Mouse (Mus musculus): ENCODE results near the gene 4930453N24Rik. TPM values are rescaled to one million over a fixed set of nuclear protein-coding genes. Genes with fewer than 3 reads are reported as not detected.

Gene 4930453N24Rik
- 0.70 and 1.4 TPM in 2 replicates for polyA plus RNA-seq (2012; rRNA removed)

DNA sequence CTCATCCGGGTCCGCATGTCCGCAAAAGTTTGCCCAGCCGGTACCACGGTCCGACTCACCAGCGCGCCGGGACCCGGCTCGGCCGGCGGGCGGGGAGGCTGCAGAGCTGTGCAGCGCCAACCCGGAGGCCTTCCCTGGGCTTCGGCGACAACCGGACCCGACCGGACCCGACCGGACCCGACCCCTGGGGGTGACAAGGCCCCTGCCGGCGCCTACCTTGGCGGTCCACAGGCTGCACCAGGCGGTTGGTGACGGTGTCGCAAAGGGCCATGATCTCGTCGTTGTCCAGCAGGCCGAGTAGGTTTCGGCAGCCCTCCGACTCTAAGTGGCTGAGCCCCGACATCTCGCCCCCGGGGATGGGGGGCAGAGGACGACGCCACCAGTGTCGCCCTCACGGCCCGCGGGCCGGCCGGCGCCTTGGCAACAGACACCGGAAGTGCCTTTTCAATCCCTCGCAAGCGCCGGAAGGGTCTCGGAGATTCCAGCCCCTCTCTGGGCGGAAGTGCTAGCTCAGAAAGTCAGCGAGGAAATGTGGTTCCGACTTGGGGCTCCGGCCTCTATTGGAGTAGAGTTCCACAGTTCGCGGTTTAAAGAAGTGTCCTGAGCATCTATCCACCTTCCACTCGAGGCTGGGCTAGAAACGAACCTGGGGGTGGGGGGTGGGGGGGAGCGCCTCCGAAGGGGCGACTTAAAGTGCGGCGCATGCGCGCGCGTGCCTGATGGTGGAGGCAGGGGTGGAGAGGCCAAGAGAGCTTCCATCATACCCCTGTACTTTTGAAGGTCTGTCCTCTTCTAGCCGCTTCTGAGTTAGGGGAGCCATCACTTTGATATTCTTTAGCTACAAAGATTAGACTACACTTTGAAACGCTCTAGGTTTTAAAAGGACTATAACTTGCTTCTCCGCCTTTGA, at the start of gene 4930453N24Rik:
Gene 4930453N24Rik, minus strand, starts transcription at position 641 of the 910 bp plus-strand sequence.
- peak within 1 kb of the TSS; percentile 96 for H3K4me3 ChIP-seq (ENCODE audit: low read depth, low read length)
- TF ChIP-seq CTCF (IDR thresholded peaks at IDR 0.05; ENCODE audit: extremely low read depth, insufficient read length, insufficient replicate concordance, low read depth, low read length) (no peak), POLR2A (IDR thresholded peaks at IDR 0.05; ENCODE audit: low read depth, low read length) (peak; percentile 52)
- peaks cover 4% of the 10 kb centered on the region for H3K36me3 ChIP-seq (ENCODE audit: control insufficient read depth, insufficient read depth, low read length)
- H3K27me3 ChIP-seq (ENCODE audit: control insufficient read depth, insufficient read depth, low read length), result no peaks in the 10 kb centered on the region; the same call in 1 of the 2 replicates
- H3K4me1 ChIP-seq (ENCODE audit: control insufficient read depth, insufficient read depth, insufficient read length, low read length), result no peaks in the 10 kb centered on the region
- peak within 1 kb of the TSS; percentile 45; the same call in 1 of the 2 replicates for H3K27ac ChIP-seq (ENCODE audit: insufficient read depth, low read depth, low read length)
- WGBS, result 2% methylated on average over 72 of the region's 72 CpGs

DNA sequence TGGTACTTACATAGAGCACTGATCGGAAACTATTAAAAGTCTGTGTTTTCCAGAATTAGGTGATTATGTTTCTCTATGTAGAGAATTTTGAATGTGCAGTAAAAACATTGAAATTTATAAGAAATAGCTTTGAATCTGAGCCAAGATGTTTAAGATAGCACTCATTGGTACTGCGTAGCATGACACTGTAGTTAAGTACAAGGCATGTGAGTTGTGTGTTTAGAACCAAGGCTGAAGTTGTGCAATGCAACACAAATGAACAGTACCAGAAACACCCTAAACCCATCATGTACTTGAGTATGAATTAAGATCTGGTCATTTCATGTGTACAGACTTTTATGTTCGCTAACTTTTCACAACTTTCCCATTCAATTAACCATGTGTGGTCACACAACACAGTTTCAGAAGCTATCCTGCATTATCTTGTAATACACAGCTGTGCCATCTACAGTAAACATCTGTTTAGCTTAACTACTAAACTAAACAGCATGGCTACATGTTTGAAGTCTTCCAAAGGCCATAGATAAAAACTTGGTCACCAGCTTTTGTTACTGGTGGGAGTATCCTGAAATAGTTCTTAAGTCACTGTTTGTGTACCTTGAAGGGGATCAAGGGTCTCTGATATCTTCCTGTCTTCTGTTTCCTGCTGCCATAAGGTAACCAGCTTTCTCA, 46.3 kb upstream of the 4930453N24Rik start:
- 95% methylated on average over 3 of the region's 3 CpGs for WGBS
- Histone ChIP-seq H3K27ac (ENCODE audit: insufficient read depth, low read depth, low read length) (no peak overlapping the region), H3K36me3 (ENCODE audit: control insufficient read depth, insufficient read depth, low read length) (peaks cover 6% of the 10 kb centered on the region), H3K4me1 (ENCODE audit: control insufficient read depth, insufficient read depth, insufficient read length, low read length) (no peaks in the 10 kb centered on the region), H3K27me3 (ENCODE audit: control insufficient read depth, insufficient read depth, low read length) (no peaks in the 10 kb centered on the region), H3K4me3 (ENCODE audit: low read depth, low read length) (no peak overlapping the region)
- TF ChIP-seq CTCF (IDR thresholded peaks at IDR 0.05; ENCODE audit: extremely low read depth, insufficient read length, insufficient replicate concordance, low read depth, low read length), result no peak
- no peak for TF ChIP-seq POLR2A (IDR thresholded peaks at IDR 0.05; ENCODE audit: low read depth, low read length)

DNA sequence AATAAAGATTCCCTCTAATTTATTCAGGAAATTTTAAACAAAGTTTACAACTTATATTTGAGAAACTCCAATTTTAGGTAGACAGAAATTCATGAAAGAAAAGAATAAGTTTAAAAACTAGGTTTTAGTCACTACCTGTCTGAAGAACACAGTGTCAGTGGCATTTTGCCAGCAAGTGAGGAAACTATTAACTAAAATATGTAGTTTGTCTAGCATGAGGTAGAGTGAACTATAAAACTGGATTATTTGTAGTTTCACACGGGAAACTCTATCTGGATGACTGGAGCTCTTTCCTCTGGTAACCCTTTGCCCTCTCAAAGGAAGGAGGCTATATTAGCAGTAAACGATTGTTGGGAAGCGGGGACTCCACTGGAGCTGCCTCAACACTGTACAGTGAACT, 32.1 kb upstream of the 4930453N24Rik start:
- 59% methylated on average over 3 of the region's 3 CpGs for WGBS

DNA sequence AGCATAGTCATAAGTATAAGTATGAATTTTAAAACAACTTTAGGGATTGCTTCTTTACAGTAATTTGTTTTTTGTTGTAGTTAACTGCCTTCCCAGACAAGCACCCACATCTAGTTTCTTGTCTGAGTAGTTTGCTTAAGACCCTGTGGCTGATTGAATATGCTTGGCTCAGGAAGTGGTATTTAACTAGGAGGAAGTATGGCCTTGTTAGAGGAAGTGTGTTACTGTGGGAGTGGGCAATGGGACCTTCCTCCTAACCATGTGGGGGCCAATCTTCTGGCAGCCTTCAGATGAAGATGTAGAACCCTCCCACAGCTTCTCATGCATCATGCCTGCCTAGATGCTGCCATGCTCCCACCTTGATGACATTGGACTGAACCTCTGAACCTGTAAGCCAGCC, 30.7 kb upstream of the 4930453N24Rik start:
- H3K36me3 ChIP-seq (ENCODE audit: control insufficient read depth, insufficient read depth, low read length), result peaks cover 4% of the 10 kb centered on the region; the same call in 1 of the 2 replicates
- no peak overlapping the region for H3K27ac ChIP-seq (ENCODE audit: insufficient read depth, low read depth, low read length)
- no peak overlapping the region for H3K4me3 ChIP-seq (ENCODE audit: low read depth, low read length)
- 0 out of 2 replicates have a peak, but pooled peaks cover 1% of the 10 kb centered on the region for H3K4me1 ChIP-seq (ENCODE audit: control insufficient read depth, insufficient read depth, insufficient read length, low read length)
- TF ChIP-seq CTCF (IDR thresholded peaks at IDR 0.05; ENCODE audit: extremely low read depth, insufficient read length, insufficient replicate concordance, low read depth, low read length) (no peak), POLR2A (IDR thresholded peaks at IDR 0.05; ENCODE audit: low read depth, low read length) (no peak)
- no peaks in the 10 kb centered on the region for H3K27me3 ChIP-seq (ENCODE audit: control insufficient read depth, insufficient read depth, low read length)

More for the DNA sequence above, 32.1 kb upstream of the 4930453N24Rik start:
- H3K27me3 ChIP-seq (ENCODE audit: control insufficient read depth, insufficient read depth, low read length), result no peaks in the 10 kb centered on the region
- 0 out of 2 replicates have a peak, but pooled peaks cover 1% of the 10 kb centered on the region for H3K4me1 ChIP-seq (ENCODE audit: control insufficient read depth, insufficient read depth, insufficient read length, low read length)
- no peak overlapping the region for H3K27ac ChIP-seq (ENCODE audit: insufficient read depth, low read depth, low read length)
- H3K4me3 ChIP-seq (ENCODE audit: low read depth, low read length), result no peak overlapping the region
- peaks cover 4% of the 10 kb centered on the region; the same call in 1 of the 2 replicates for H3K36me3 ChIP-seq (ENCODE audit: control insufficient read depth, insufficient read depth, low read length)
- TF ChIP-seq POLR2A (IDR thresholded peaks at IDR 0.05; ENCODE audit: low read depth, low read length) (no peak), CTCF (IDR thresholded peaks at IDR 0.05; ENCODE audit: extremely low read depth, insufficient read length, insufficient replicate concordance, low read depth, low read length) (no peak)

DNA sequence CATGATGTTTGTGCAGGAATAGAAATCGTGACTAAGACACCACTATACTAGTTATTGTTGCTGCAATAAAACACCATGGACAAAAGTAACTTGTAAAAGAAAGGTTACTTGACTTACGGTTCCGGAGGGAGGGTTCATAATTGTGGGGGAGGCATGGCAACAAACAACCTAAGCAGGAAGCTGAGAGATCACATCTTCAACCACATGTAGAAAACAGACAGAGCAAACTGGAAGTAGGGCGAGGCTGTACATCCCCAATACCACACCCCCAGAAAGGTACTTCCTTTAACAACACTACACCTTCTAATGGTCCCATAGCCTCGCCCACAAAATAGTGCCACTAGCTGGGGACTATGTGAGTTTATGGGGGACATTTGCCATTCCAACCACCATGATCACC, 29.4 kb upstream of the 4930453N24Rik start:
- H3K36me3 ChIP-seq (ENCODE audit: control insufficient read depth, insufficient read depth, low read length), result peaks cover 4% of the 10 kb centered on the region; the same call in 1 of the 2 replicates
- H3K4me1 ChIP-seq (ENCODE audit: control insufficient read depth, insufficient read depth, insufficient read length, low read length), result 0 out of 2 replicates have a peak, but pooled peaks cover 1% of the 10 kb centered on the region
- WGBS, result 87% methylated on average over 5 of the region's 5 CpGs
- H3K4me3 ChIP-seq (ENCODE audit: low read depth, low read length), result no peak overlapping the region
- no peak for TF ChIP-seq CTCF (IDR thresholded peaks at IDR 0.05; ENCODE audit: extremely low read depth, insufficient read length, insufficient replicate concordance, low read depth, low read length)
- no peak for TF ChIP-seq POLR2A (IDR thresholded peaks at IDR 0.05; ENCODE audit: low read depth, low read length)
- H3K27ac ChIP-seq (ENCODE audit: insufficient read depth, low read depth, low read length), result no peak overlapping the region
- H3K27me3 ChIP-seq (ENCODE audit: control insufficient read depth, insufficient read depth, low read length), result no peaks in the 10 kb centered on the region

DNA sequence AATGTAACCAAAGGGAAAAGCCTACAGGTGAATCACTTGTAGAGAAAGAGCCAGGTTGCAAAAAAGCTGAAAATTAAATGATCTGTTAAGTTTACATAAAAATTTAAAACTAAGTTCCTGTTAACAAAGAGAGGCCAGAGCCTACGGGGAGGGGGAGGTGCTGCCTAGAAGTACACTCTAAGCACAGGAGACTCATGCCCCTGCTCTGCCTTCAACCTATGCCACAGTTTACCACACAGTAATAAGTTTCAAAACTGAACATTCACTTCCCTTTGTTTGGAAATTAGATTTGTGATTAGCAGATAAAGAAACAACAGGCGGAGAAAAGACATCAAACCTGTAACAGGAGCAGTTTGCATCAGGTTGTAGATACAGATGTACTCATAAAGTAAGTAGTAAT, 23.8 kb upstream of the 4930453N24Rik start:
- 80% methylated on average over 2 of the region's 2 CpGs for WGBS
- TF ChIP-seq CTCF (IDR thresholded peaks at IDR 0.05; ENCODE audit: extremely low read depth, insufficient read length, insufficient replicate concordance, low read depth, low read length) (no peak), POLR2A (IDR thresholded peaks at IDR 0.05; ENCODE audit: low read depth, low read length) (no peak)

DNA sequence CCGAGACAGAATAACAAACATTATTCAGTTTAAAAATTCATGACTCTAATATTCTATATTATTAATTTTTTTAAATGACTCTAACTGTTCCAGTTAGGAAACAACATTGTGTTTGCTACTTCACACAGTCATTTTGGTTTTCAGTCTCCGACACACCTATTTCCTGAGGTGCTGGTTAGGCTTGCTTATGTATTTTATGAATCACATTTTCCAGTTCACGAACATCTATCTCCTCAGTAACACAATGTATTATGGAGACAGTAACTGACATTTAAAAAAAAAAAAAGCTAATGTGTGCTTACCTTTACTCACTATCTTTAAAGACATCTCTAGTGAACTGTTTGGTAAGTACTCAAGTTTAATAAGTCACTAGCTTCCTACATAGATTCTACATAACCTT, 18.7 kb upstream of the 4930453N24Rik start:
- H3K36me3 ChIP-seq (ENCODE audit: control insufficient read depth, insufficient read depth, low read length), result peaks cover 21% of the 10 kb centered on the region
- no peak overlapping the region for H3K27ac ChIP-seq (ENCODE audit: insufficient read depth, low read depth, low read length)
- WGBS, result 92% methylated on average over 3 of the region's 3 CpGs
- TF ChIP-seq CTCF (IDR thresholded peaks at IDR 0.05; ENCODE audit: extremely low read depth, insufficient read length, insufficient replicate concordance, low read depth, low read length), result no peak
- no peak for TF ChIP-seq POLR2A (IDR thresholded peaks at IDR 0.05; ENCODE audit: low read depth, low read length)
- no peak overlapping the region for H3K4me3 ChIP-seq (ENCODE audit: low read depth, low read length)
- no peaks in the 10 kb centered on the region for H3K27me3 ChIP-seq (ENCODE audit: control insufficient read depth, insufficient read depth, low read length)
- no peaks in the 10 kb centered on the region for H3K4me1 ChIP-seq (ENCODE audit: control insufficient read depth, insufficient read depth, insufficient read length, low read length)

More for the DNA sequence above, 23.8 kb upstream of the 4930453N24Rik start:
- H3K36me3 ChIP-seq (ENCODE audit: control insufficient read depth, insufficient read depth, low read length), result peaks cover 2% of the 10 kb centered on the region; the same call in 1 of the 2 replicates
- H3K27ac ChIP-seq (ENCODE audit: insufficient read depth, low read depth, low read length), result no peak overlapping the region
- no peak overlapping the region for H3K4me3 ChIP-seq (ENCODE audit: low read depth, low read length)
- no peaks in the 10 kb centered on the region for H3K27me3 ChIP-seq (ENCODE audit: control insufficient read depth, insufficient read depth, low read length)
- no peaks in the 10 kb centered on the region for H3K4me1 ChIP-seq (ENCODE audit: control insufficient read depth, insufficient read depth, insufficient read length, low read length)
